Mouse (Mus musculus): Measurements from ENCODE around the gene Snta1. TPM values are rescaled to one million over a fixed set of nuclear protein-coding genes. Genes with fewer than 3 reads are reported as not detected.
A peak's percentile ranks its signal among the peaks of the same experiment; 100 is the strongest.

Snta1 gene
- 4.0 and 5.8 TPM in 2 replicates for polyA plus RNA-seq (2014; fragmentation: Nextera tagmentation; extraction: Ambion mirVana)

- peaks cover 8% of the 10 kb centered on the region; the same call in 1 of the 2 replicates for H3K4me1 ChIP-seq (ENCODE audit: control insufficient read depth, insufficient read depth, low read length)
- no peaks in the 10 kb centered on the region for H3K9me3 ChIP-seq (ENCODE audit: control insufficient read depth, low read length)
- peak within 1 kb of the TSS; percentile 71 for H3K4me2 ChIP-seq (ENCODE audit: low read length)
- H3K36me3 ChIP-seq (ENCODE audit: control insufficient read depth, insufficient read depth, low read length), result no peaks in the 10 kb centered on the region
- H3K27me3 ChIP-seq (ENCODE audit: control insufficient read depth, insufficient read depth, low read length), result no peaks in the 10 kb centered on the region
- ATAC-seq (ENCODE audit: low FRiP score, low TSS enrichment), result peak; percentile 90
- H3K27ac ChIP-seq (replicated peaks; ENCODE audit: low read depth, low read length), result peak within 1 kb of the TSS; percentile 55
- H3K9ac ChIP-seq (replicated peaks; ENCODE audit: low read length), result peak within 1 kb of the TSS; percentile 70
- peak; percentile 86 for DNase-seq
- H3K4me3 ChIP-seq (replicated peaks; ENCODE audit: low read depth, low read length), result peak within 1 kb of the TSS; percentile 69
- WGBS, result 2% methylated on average over 83 of the region's 84 CpGs
Measured at GRCm38 (mm10) chr2:154407643-154408445, at the start of gene Snta1. Snta1 (minus strand) TSS chr2:154408099.

GRCm38 (mm10) chr2:154456621-154457020, 48.7 kb upstream of the Snta1 start:
- Histone ChIP-seq H3K27me3 (ENCODE audit: control insufficient read depth, insufficient read depth, low read length) (no peaks in the 10 kb centered on the region), H3K9ac (replicated peaks; ENCODE audit: low read length) (no peak overlapping the region), H3K9me3 (ENCODE audit: control insufficient read depth, low read length) (no peaks in the 10 kb centered on the region), H3K4me1 (ENCODE audit: control insufficient read depth, insufficient read depth, low read length) (peaks cover 4% of the 10 kb centered on the region; the same call in 1 of the 2 replicates), H3K4me3 (replicated peaks; ENCODE audit: low read depth, low read length) (no peak overlapping the region), H3K36me3 (ENCODE audit: control insufficient read depth, insufficient read depth, low read length) (no peaks in the 10 kb centered on the region), H3K4me2 (ENCODE audit: low read length) (no peak overlapping the region), H3K27ac (replicated peaks; ENCODE audit: low read depth, low read length) (no peak overlapping the region)
- no peak for DNase-seq
- no peak for ATAC-seq (ENCODE audit: low FRiP score, low TSS enrichment)

GRCm38 (mm10) chr2:154455776-154456175, 47.9 kb upstream of the Snta1 start:
- no peak overlapping the region for H3K4me3 ChIP-seq (replicated peaks; ENCODE audit: low read depth, low read length)
- 74% methylated on average over 5 of the region's 5 CpGs for WGBS
- H3K27ac ChIP-seq (replicated peaks; ENCODE audit: low read depth, low read length), result peak overlapping the region; percentile 20
- no peak for ATAC-seq (ENCODE audit: low FRiP score, low TSS enrichment)
- H3K4me2 ChIP-seq (ENCODE audit: low read length), result no peak overlapping the region
- H3K4me1 ChIP-seq (ENCODE audit: control insufficient read depth, insufficient read depth, low read length), result peaks cover 4% of the 10 kb centered on the region; the same call in 1 of the 2 replicates
- no peaks in the 10 kb centered on the region for H3K36me3 ChIP-seq (ENCODE audit: control insufficient read depth, insufficient read depth, low read length)
- H3K27me3 ChIP-seq (ENCODE audit: control insufficient read depth, insufficient read depth, low read length), result no peaks in the 10 kb centered on the region
- peak; percentile 32 for DNase-seq
- no peaks in the 10 kb centered on the region for H3K9me3 ChIP-seq (ENCODE audit: control insufficient read depth, low read length)
- H3K9ac ChIP-seq (replicated peaks; ENCODE audit: low read length), result no peak overlapping the region

- no peak overlapping the region for H3K27ac ChIP-seq (replicated peaks; ENCODE audit: low read depth, low read length)
- H3K27me3 ChIP-seq (ENCODE audit: control insufficient read depth, insufficient read depth, low read length), result no peaks in the 10 kb centered on the region
- H3K4me3 ChIP-seq (replicated peaks; ENCODE audit: low read depth, low read length), result no peak overlapping the region
- no peaks in the 10 kb centered on the region for H3K9me3 ChIP-seq (ENCODE audit: control insufficient read depth, low read length)
- DNase-seq, result no peak
- H3K4me1 ChIP-seq (ENCODE audit: control insufficient read depth, insufficient read depth, low read length), result peaks cover 4% of the 10 kb centered on the region; the same call in 1 of the 2 replicates
- ATAC-seq (ENCODE audit: low FRiP score, low TSS enrichment), result no peak
- WGBS, result 40% methylated on average over 3 of the region's 3 CpGs
- H3K4me2 ChIP-seq (ENCODE audit: low read length), result no peak overlapping the region
- no peaks in the 10 kb centered on the region for H3K36me3 ChIP-seq (ENCODE audit: control insufficient read depth, insufficient read depth, low read length)
- no peak overlapping the region for H3K9ac ChIP-seq (replicated peaks; ENCODE audit: low read length)
Measured at GRCm38 (mm10) chr2:154454605-154455004, 46.7 kb upstream of the Snta1 start.

- H3K9me3 ChIP-seq (ENCODE audit: control insufficient read depth, low read length), result no peaks in the 10 kb centered on the region
- no peak overlapping the region for H3K9ac ChIP-seq (replicated peaks; ENCODE audit: low read length)
- DNase-seq, result no peak
- H3K36me3 ChIP-seq (ENCODE audit: control insufficient read depth, insufficient read depth, low read length), result no peaks in the 10 kb centered on the region
- H3K27me3 ChIP-seq (ENCODE audit: control insufficient read depth, insufficient read depth, low read length), result no peaks in the 10 kb centered on the region
- no peak overlapping the region for H3K27ac ChIP-seq (replicated peaks; ENCODE audit: low read depth, low read length)
- 74% methylated on average over 1 of the region's 1 CpGs for WGBS
- H3K4me2 ChIP-seq (ENCODE audit: low read length), result no peak overlapping the region
- ATAC-seq (ENCODE audit: low FRiP score, low TSS enrichment), result no peak
- no peak overlapping the region for H3K4me3 ChIP-seq (replicated peaks; ENCODE audit: low read depth, low read length)
- H3K4me1 ChIP-seq (ENCODE audit: control insufficient read depth, insufficient read depth, low read length), result 0 out of 2 replicates have a peak, but pooled peaks cover 4% of the 10 kb centered on the region
Measured at GRCm38 (mm10) chr2:154454099-154454498, 46.2 kb upstream of the Snta1 start.

- WGBS, result 94% methylated on average over 2 of the region's 2 CpGs
Measured at GRCm38 (mm10) chr2:154452951-154453350, 45.1 kb upstream of the Snta1 start.

GRCm38 (mm10) chr2:154448633-154449032, 40.7 kb upstream of the Snta1 start:
- Histone ChIP-seq H3K4me1 (ENCODE audit: control insufficient read depth, insufficient read depth, low read length) (no peaks in the 10 kb centered on the region), H3K4me2 (ENCODE audit: low read length) (no peak overlapping the region), H3K36me3 (ENCODE audit: control insufficient read depth, insufficient read depth, low read length) (0 out of 2 replicates have a peak, but pooled peaks cover 4% of the 10 kb centered on the region), H3K27me3 (ENCODE audit: control insufficient read depth, insufficient read depth, low read length) (no peaks in the 10 kb centered on the region), H3K9me3 (ENCODE audit: control insufficient read depth, low read length) (no peaks in the 10 kb centered on the region), H3K27ac (replicated peaks; ENCODE audit: low read depth, low read length) (no peak overlapping the region), H3K9ac (replicated peaks; ENCODE audit: low read length) (no peak overlapping the region), H3K4me3 (replicated peaks; ENCODE audit: low read depth, low read length) (no peak overlapping the region)
- no peak for DNase-seq
- no peak for ATAC-seq (ENCODE audit: low FRiP score, low TSS enrichment)

More at GRCm38 (mm10) chr2:154452951-154453350, 45.1 kb upstream of the Snta1 start:
- H3K27ac ChIP-seq (replicated peaks; ENCODE audit: low read depth, low read length), result no peak overlapping the region
- H3K36me3 ChIP-seq (ENCODE audit: control insufficient read depth, insufficient read depth, low read length), result 0 out of 2 replicates have a peak, but pooled peaks cover 2% of the 10 kb centered on the region
- H3K4me3 ChIP-seq (replicated peaks; ENCODE audit: low read depth, low read length), result no peak overlapping the region
- H3K27me3 ChIP-seq (ENCODE audit: control insufficient read depth, insufficient read depth, low read length), result no peaks in the 10 kb centered on the region
- DNase-seq (no peak), ATAC-seq (ENCODE audit: low FRiP score, low TSS enrichment) (no peak)
- 0 out of 2 replicates have a peak, but pooled peaks cover 4% of the 10 kb centered on the region for H3K4me1 ChIP-seq (ENCODE audit: control insufficient read depth, insufficient read depth, low read length)
- no peaks in the 10 kb centered on the region for H3K9me3 ChIP-seq (ENCODE audit: control insufficient read depth, low read length)
- no peak overlapping the region for H3K9ac ChIP-seq (replicated peaks; ENCODE audit: low read length)
- no peak overlapping the region for H3K4me2 ChIP-seq (ENCODE audit: low read length)

- no peaks in the 10 kb centered on the region for H3K27me3 ChIP-seq (ENCODE audit: control insufficient read depth, insufficient read depth, low read length)
- H3K4me2 ChIP-seq (ENCODE audit: low read length), result no peak overlapping the region
- 98% methylated on average over 8 of the region's 8 CpGs for WGBS
- no peak overlapping the region for H3K27ac ChIP-seq (replicated peaks; ENCODE audit: low read depth, low read length)
- ATAC-seq (ENCODE audit: low FRiP score, low TSS enrichment), result no peak
- H3K4me1 ChIP-seq (ENCODE audit: control insufficient read depth, insufficient read depth, low read length), result no peaks in the 10 kb centered on the region
- H3K9ac ChIP-seq (replicated peaks; ENCODE audit: low read length), result no peak overlapping the region
- H3K4me3 ChIP-seq (replicated peaks; ENCODE audit: low read depth, low read length), result no peak overlapping the region
- H3K9me3 ChIP-seq (ENCODE audit: control insufficient read depth, low read length), result no peaks in the 10 kb centered on the region
- DNase-seq, result no peak
- H3K36me3 ChIP-seq (ENCODE audit: control insufficient read depth, insufficient read depth, low read length), result 0 out of 2 replicates have a peak, but pooled peaks cover 4% of the 10 kb centered on the region
Measured at GRCm38 (mm10) chr2:154447821-154448220, 39.9 kb upstream of the Snta1 start.

GRCm38 (mm10) chr2:154440453-154440852, 32.6 kb upstream of the Snta1 start:
- H3K27me3 ChIP-seq (ENCODE audit: control insufficient read depth, insufficient read depth, low read length), result no peaks in the 10 kb centered on the region
- ATAC-seq (ENCODE audit: low FRiP score, low TSS enrichment) (no peak), DNase-seq (no peak)
- H3K27ac ChIP-seq (replicated peaks; ENCODE audit: low read depth, low read length), result no peak overlapping the region
- H3K9ac ChIP-seq (replicated peaks; ENCODE audit: low read length), result no peak overlapping the region
- H3K9me3 ChIP-seq (ENCODE audit: control insufficient read depth, low read length), result no peaks in the 10 kb centered on the region
- no peaks in the 10 kb centered on the region for H3K36me3 ChIP-seq (ENCODE audit: control insufficient read depth, insufficient read depth, low read length)
- peaks cover 19% of the 10 kb centered on the region for H3K4me1 ChIP-seq (ENCODE audit: control insufficient read depth, insufficient read depth, low read length)
- H3K4me2 ChIP-seq (ENCODE audit: low read length), result no peak overlapping the region
- H3K4me3 ChIP-seq (replicated peaks; ENCODE audit: low read depth, low read length), result no peak overlapping the region

All from midbrain, embryonic 14.5 days (tissue).